Mouse (Mus musculus): ENCODE results near the gene Dock7. TPM values are rescaled to one million over a fixed set of nuclear protein-coding genes. Genes with fewer than 3 reads are reported as not detected.
"Not testable (repeated sequence)": the region's sequence is repeated elsewhere in the genome, so short reads cannot be mapped to it uniquely, and the experiment has no call there.

Dock7 gene
- polyA plus RNA-seq, 1 experiment from 2014 or later = 41.6 TPM

- WGBS = 93% methylated on average over 2 of the region's 2 CpGs
- H3K4me2 ChIP-seq (replicated peaks) = no peak overlapping the region
- H3K27me3 ChIP-seq (replicated peaks) = no peaks in the 10 kb centered on the region
- no peak overlapping the region for H3K4me3 ChIP-seq (replicated peaks)
- no peaks in the 10 kb centered on the region for H3K4me1 ChIP-seq (replicated peaks)
- ATAC-seq = no peak
- no peak overlapping the region for H3K9ac ChIP-seq
- H3K9me3 ChIP-seq = no peaks in the 10 kb centered on the region
- peaks cover 24% of the 10 kb centered on the region for H3K36me3 ChIP-seq
- H3K27ac ChIP-seq = no peak overlapping the region
Measured at GRCm38 (mm10) chr4:98978693-98979092, 142.0 kb downstream of the Dock7 start.

GRCm38 (mm10) chr4:98978288-98978687 is 142.4 kb downstream of the Dock7 start:
- not testable (repeated sequence) for H3K9ac ChIP-seq; H3K27me3 ChIP-seq (replicated peaks); H3K27ac ChIP-seq; H3K4me3 ChIP-seq (replicated peaks); ATAC-seq; H3K4me1 ChIP-seq (replicated peaks); H3K4me2 ChIP-seq (replicated peaks); H3K9me3 ChIP-seq
- WGBS = 90% methylated on average over 2 of the region's 2 CpGs
- peaks cover 22% of the 10 kb centered on the region; the same call in 1 of the 2 replicates for H3K36me3 ChIP-seq

DNA sequence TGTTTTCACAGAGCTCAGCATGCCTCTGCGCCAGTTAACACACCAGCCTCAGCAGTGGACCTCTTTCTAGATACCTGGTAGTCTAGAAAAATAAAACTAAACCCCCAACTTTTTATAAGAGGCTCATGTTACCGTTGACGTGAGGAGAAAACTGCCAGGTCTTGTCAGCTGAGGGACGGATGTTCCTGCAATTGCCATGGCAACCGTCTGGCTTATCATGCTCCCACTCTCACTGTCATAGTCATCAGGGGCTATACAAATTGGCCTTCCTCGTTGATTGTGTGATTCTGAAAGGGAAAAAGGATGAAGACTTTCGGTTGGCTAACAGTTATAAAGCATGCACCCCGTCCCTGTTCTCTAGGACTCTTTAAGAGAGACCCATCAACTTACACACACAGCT is 145.0 kb downstream of the Dock7 start:
- H3K27me3 ChIP-seq (replicated peaks) = no peaks in the 10 kb centered on the region
- H3K9me3 ChIP-seq = no peaks in the 10 kb centered on the region
- no peak overlapping the region for H3K27ac ChIP-seq
- no peak for ATAC-seq
- no peak overlapping the region for H3K4me3 ChIP-seq (replicated peaks)
- no peaks in the 10 kb centered on the region for H3K4me1 ChIP-seq (replicated peaks)
- WGBS = 78% methylated on average over 8 of the region's 8 CpGs
- no peak overlapping the region for H3K9ac ChIP-seq
- peaks cover 26% of the 10 kb centered on the region; the same call in 1 of the 2 replicates for H3K36me3 ChIP-seq
- no peak overlapping the region for H3K4me2 ChIP-seq (replicated peaks)

- H3K4me3 ChIP-seq (replicated peaks) = no peak overlapping the region
- no peak overlapping the region for H3K27ac ChIP-seq
- H3K4me1 ChIP-seq (replicated peaks) = no peaks in the 10 kb centered on the region
- H3K4me2 ChIP-seq (replicated peaks) = no peak overlapping the region
- no peaks in the 10 kb centered on the region for H3K9me3 ChIP-seq
- WGBS = 84% methylated on average over 3 of the region's 3 CpGs
- H3K36me3 ChIP-seq = peaks cover 20% of the 10 kb centered on the region; the same call in 1 of the 2 replicates
- no peak overlapping the region for H3K9ac ChIP-seq
- H3K27me3 ChIP-seq (replicated peaks) = no peaks in the 10 kb centered on the region
- no peak for ATAC-seq
Measured at GRCm38 (mm10) chr4:98969946-98970345, 150.8 kb downstream of the Dock7 start.

GRCm38 (mm10) chr4:98960243-98960642 is 160.5 kb downstream of the Dock7 start:
- WGBS = 91% methylated on average over 3 of the region's 3 CpGs
- Histone ChIP-seq H3K4me3 (replicated peaks) (no peak overlapping the region), H3K27ac (no peak overlapping the region), H3K9ac (no peak overlapping the region), H3K4me1 (replicated peaks) (no peaks in the 10 kb centered on the region), H3K9me3 (no peaks in the 10 kb centered on the region), H3K27me3 (replicated peaks) (no peaks in the 10 kb centered on the region), H3K4me2 (replicated peaks) (no peak overlapping the region), H3K36me3 (0 out of 2 replicates have a peak, but pooled peaks cover 21% of the 10 kb centered on the region)
- ATAC-seq = no peak

DNA sequence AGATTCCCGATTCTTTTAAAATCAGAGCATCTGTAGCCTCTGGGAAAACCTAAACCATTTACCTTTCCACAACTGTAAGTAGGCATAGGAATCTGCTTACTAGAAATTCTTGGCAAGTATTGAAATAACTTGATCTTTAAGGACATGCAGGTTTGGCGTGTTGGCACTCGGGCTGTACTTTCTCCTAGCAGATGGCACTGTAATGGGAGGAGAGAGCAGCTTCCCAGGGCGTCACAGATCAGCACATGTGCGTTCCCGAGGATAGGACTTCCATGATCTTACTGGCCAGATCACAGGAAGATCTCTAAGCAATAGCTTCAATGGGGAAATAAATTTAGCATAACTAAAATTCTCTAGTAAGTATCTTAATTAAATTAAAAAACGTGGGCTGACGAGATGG is 164.7 kb downstream of the Dock7 start:
- 95% methylated on average over 8 of the region's 8 CpGs for WGBS
- ATAC-seq = no peak
- Histone ChIP-seq H3K9ac (no peak overlapping the region), H3K4me1 (replicated peaks) (no peaks in the 10 kb centered on the region), H3K36me3 (peaks cover 18% of the 10 kb centered on the region; the same call in 1 of the 2 replicates), H3K27me3 (replicated peaks) (no peaks in the 10 kb centered on the region), H3K27ac (no peak overlapping the region), H3K9me3 (no peaks in the 10 kb centered on the region), H3K4me2 (replicated peaks) (no peak overlapping the region), H3K4me3 (replicated peaks) (no peak overlapping the region)

DNA sequence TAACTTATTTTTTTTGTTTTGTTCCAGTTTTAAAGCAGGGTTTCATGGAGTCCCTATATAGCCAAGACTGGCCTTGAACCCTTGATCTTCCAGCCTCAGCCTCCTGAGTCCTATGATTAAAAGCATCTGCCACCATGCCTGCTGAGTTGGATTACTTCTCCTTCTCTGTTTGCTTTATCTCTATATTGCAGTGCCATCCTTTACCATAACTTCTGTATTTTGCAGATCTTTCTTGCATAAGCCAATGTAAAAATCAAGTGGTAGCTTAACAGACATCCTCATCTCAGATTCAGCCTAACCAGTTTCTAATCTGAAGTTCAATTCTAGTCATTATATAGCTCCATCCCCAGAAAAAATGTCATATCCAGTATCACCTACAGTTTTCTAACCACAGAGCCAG is 170.2 kb downstream of the Dock7 start:
- H3K27ac ChIP-seq = no peak overlapping the region
- H3K36me3 ChIP-seq = peaks cover 5% of the 10 kb centered on the region; the same call in 1 of the 2 replicates
- no peaks in the 10 kb centered on the region for H3K27me3 ChIP-seq (replicated peaks)

DNA sequence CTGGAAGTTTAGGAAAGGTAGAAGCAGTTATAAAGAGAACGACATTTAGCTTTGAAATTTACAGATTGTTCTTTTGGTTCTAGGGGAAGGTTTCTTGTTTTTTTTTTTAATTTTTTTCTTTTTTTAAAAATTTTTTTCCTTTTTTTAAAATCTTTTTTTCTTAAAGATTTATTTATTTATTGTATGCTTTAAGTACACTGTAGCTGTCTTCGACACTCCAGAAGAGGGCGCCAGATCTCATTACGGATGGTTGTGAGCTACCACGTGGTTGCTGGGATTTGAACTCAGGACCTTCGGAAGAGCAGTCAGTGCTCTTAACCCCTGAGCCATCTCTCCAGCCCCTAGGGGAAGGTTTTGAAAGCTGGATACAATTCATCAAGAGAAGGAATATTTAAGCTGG is 182.5 kb downstream of the Dock7 start:
- not testable (repeated sequence) for ATAC-seq

More for the DNA sequence above, 170.2 kb downstream of the Dock7 start:
- ATAC-seq = no peak
- H3K9me3 ChIP-seq = no peaks in the 10 kb centered on the region
- no peaks in the 10 kb centered on the region for H3K4me1 ChIP-seq (replicated peaks)
- H3K9ac ChIP-seq = no peak overlapping the region
- no peak overlapping the region for H3K4me3 ChIP-seq (replicated peaks)
- no peak overlapping the region for H3K4me2 ChIP-seq (replicated peaks)

DNA sequence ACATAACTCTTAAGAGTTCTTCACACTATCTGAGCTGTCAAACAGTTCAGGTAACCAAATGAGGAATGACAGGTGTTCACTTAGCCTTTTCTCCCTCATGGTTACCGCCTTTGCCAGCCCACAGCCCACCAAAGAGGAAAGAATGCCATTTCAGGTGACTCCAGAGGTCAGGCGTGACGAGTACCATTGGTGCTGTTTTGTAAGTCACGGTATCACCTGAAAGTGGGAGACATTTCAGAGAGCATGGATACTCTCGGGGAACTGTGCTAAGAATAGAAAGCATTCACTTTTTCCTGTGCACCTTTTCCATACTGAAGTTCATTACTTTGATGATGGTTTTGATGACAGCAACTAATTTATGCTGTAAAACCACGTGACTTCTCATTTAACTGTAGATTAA is 184.7 kb downstream of the Dock7 start:
- H3K36me3 ChIP-seq = peaks cover 24% of the 10 kb centered on the region
- no peak overlapping the region for H3K27ac ChIP-seq
- H3K4me3 ChIP-seq (replicated peaks) = no peak overlapping the region
- WGBS = 84% methylated on average over 6 of the region's 6 CpGs
- no peak overlapping the region for H3K9ac ChIP-seq
- no peaks in the 10 kb centered on the region for H3K9me3 ChIP-seq
- no peak overlapping the region for H3K4me2 ChIP-seq (replicated peaks)
- no peak for ATAC-seq
- no peaks in the 10 kb centered on the region for H3K27me3 ChIP-seq (replicated peaks)
- no peaks in the 10 kb centered on the region for H3K4me1 ChIP-seq (replicated peaks)

More for the DNA sequence above, 182.5 kb downstream of the Dock7 start:
- H3K27ac ChIP-seq; H3K27me3 ChIP-seq (replicated peaks); H3K4me3 ChIP-seq (replicated peaks); H3K4me1 ChIP-seq (replicated peaks); H3K4me2 ChIP-seq (replicated peaks); H3K9me3 ChIP-seq; H3K9ac ChIP-seq: not testable (repeated sequence)
- peaks cover 20% of the 10 kb centered on the region for H3K36me3 ChIP-seq
- WGBS = 91% methylated on average over 6 of the region's 6 CpGs

GRCm38 (mm10) chr4:98925250-98925781 is 195.4 kb downstream of the Dock7 start:
- WGBS = 12% methylated on average over 6 of the region's 6 CpGs
- Histone ChIP-seq H3K27me3 (replicated peaks) (no peaks in the 10 kb centered on the region), H3K27ac (no peak overlapping the region), H3K36me3 (peaks cover 3% of the 10 kb centered on the region; the same call in 1 of the 2 replicates), H3K4me3 (replicated peaks) (peak overlapping the region; percentile 99), H3K9ac (peak overlapping the region; percentile 36), H3K4me1 (replicated peaks) (peaks cover 3% of the 10 kb centered on the region; the same call in 1 of the 2 replicates), H3K4me2 (replicated peaks) (peak overlapping the region; percentile 68), H3K9me3 (no peaks in the 10 kb centered on the region)
- no peak for ATAC-seq

DNA sequence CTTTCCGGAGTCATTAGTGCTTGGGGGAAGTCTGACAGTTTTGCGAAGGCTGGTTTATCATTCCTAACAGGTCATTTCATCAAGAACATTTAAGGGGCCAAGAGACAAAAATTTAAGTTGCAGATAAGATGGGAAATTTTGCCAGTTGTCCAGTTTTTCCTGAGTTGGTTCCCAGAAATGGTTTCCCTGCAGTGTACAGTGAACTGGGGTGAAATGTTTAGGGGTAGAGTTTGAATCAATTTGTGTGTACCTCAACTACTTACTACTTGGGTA is 195.9 kb downstream of the Dock7 start:
- no peaks in the 10 kb centered on the region for H3K36me3 ChIP-seq
- peak overlapping the region; percentile 99 for H3K27ac ChIP-seq
- H3K4me1 ChIP-seq (replicated peaks) = peaks cover 3% of the 10 kb centered on the region; the same call in 1 of the 2 replicates
- peak overlapping the region; percentile 99 for H3K4me3 ChIP-seq (replicated peaks)
- peak overlapping the region; percentile 97 for H3K9ac ChIP-seq
- no peaks in the 10 kb centered on the region for H3K9me3 ChIP-seq
- H3K27me3 ChIP-seq (replicated peaks) = no peaks in the 10 kb centered on the region
- no peak for ATAC-seq
- 0% methylated on average over 2 of the region's 2 CpGs for WGBS
- H3K4me2 ChIP-seq (replicated peaks) = peak overlapping the region; percentile 68

GRCm38 (mm10) chr4:98924071-98924905 is 196.4 kb downstream of the Dock7 start:
- ATAC-seq = peak; percentile 19; the same call in 1 of the 2 replicates
- Histone ChIP-seq H3K36me3 (no peaks in the 10 kb centered on the region), H3K4me3 (replicated peaks) (peak overlapping the region; percentile 99), H3K9me3 (no peaks in the 10 kb centered on the region), H3K9ac (peak overlapping the region; percentile 97), H3K4me1 (replicated peaks) (peaks cover 3% of the 10 kb centered on the region; the same call in 1 of the 2 replicates), H3K27ac (peak overlapping the region; percentile 99), H3K4me2 (replicated peaks) (peak overlapping the region; percentile 68), H3K27me3 (replicated peaks) (no peaks in the 10 kb centered on the region)
- WGBS = under 1% methylated on average over 65 of the region's 66 CpGs
